Mouse (Mus musculus): ENCODE results near the gene Cyp4f16. TPM values are rescaled to one million over a fixed set of nuclear protein-coding genes. Genes with fewer than 3 reads are reported as not detected.
"Not testable (repeated sequence)": the region's sequence is repeated elsewhere in the genome, so short reads cannot be mapped to it uniquely, and the experiment has no call there.

Cyp4f16 gene
- polyA plus RNA-seq, 1 experiment: 21.8 TPM

GRCm38 (mm10) chr17:32528408-32529337 lies 7.7 kb upstream of the Cyp4f16 start:
- Histone ChIP-seq H3K4me1 (ENCODE audit: control insufficient read depth, insufficient read depth, low read length) (no peaks in the 10 kb centered on the region), H3K27ac (ENCODE audit: insufficient read depth, low read length) (peak overlapping the region; percentile 26; the same call in 1 of the 2 replicates), H3K27me3 (ENCODE audit: control insufficient read depth, insufficient read depth, low read length) (no peaks in the 10 kb centered on the region), H3K4me3 (replicated peaks; ENCODE audit: insufficient read depth, low read depth, low read length) (peak overlapping the region; percentile 64)
- 14% methylated on average over 26 of the region's 26 CpGs for WGBS
- DNase-seq: peak; percentile 94 to 96
- TF ChIP-seq CTCF (IDR thresholded peaks at IDR 0.05; ENCODE audit: borderline replicate concordance, insufficient read depth, low read depth, low read length): peak; percentile 90
- peak; percentile 57; the same call in 1 of the 2 replicates for TF ChIP-seq POLR2A (IDR thresholded peaks at IDR 0.05; ENCODE audit: borderline replicate concordance, insufficient read depth, low read length)

DNA sequence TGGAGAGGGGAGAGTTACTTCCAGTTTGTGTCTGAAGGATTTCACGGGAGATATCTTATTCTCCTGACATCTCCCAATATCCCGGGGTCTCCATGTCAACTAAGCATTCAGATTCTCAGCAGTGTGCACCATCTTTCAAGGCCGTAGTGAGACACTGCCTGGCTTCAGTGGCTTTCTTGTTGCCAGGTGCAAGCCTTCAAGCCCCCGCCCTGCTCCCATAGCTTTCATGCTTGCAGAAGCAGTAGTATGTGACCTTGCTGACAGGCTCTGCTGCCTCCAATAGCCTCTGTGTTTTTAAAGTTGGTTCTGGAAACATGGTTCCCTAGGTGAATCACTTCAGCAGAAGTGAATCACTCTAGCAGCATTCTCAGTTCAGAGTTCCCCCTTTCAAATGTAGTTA lies 4.0 kb upstream of the Cyp4f16 start:
- WGBS: 21% methylated on average over 4 of the region's 4 CpGs
- not testable (repeated sequence) for H3K4me3 ChIP-seq (replicated peaks; ENCODE audit: insufficient read depth, low read depth, low read length); H3K4me1 ChIP-seq (ENCODE audit: control insufficient read depth, insufficient read depth, low read length); H3K27me3 ChIP-seq (ENCODE audit: control insufficient read depth, insufficient read depth, low read length); DNase-seq; H3K27ac ChIP-seq (ENCODE audit: insufficient read depth, low read length)

DNA sequence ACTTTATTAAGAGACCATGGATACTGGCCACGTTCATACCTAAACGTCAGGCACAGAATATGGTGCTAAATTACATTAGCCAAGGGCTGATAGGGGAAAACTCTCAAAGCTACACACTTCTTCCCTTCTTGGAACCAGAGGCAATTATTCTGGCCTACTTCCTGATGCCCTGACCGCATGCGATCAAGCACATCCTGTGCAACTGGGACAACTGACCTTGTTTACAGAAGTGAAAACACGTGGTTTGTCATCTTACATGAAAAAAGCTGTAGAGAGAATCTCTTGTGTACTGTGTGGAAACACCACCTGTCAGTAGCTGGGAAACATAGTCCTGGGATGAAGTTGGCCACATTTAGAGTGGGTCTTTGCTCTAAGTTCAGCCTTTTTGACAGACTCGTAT lies 2.3 kb upstream of the Cyp4f16 start:
- no peak for DNase-seq
- 79% methylated on average over 6 of the region's 6 CpGs for WGBS
- TF ChIP-seq CTCF (IDR thresholded peaks at IDR 0.05; ENCODE audit: borderline replicate concordance, insufficient read depth, low read depth, low read length) (no peak), POLR2A (IDR thresholded peaks at IDR 0.05; ENCODE audit: borderline replicate concordance, insufficient read depth, low read length) (no peak)
- Histone ChIP-seq H3K27me3 (ENCODE audit: control insufficient read depth, insufficient read depth, low read length) (no peaks in the 10 kb centered on the region), H3K27ac (ENCODE audit: insufficient read depth, low read length) (no peak overlapping the region), H3K4me1 (ENCODE audit: control insufficient read depth, insufficient read depth, low read length) (no peaks in the 10 kb centered on the region; the same call in 1 of the 2 replicates), H3K4me3 (replicated peaks; ENCODE audit: insufficient read depth, low read depth, low read length) (no peak overlapping the region)

DNA sequence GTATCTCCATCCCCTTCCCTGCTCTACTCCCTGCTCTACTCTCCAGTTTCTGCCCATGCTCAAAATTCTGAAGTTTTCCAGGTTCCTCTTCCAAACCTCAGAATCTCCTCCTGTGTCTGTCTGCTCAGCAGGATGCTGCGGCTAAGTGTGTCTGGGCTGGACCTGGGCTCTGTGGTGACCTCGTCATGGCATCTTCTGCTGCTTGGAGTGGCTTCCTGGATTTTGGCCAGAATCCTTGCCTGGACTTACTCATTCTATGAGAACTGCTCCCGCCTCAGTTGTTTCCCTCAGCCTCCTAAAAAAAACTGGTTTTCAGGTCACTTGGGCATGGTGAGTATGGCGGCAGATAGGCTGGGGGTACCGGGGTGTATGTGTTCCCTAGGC lies 501 bp downstream of the Cyp4f16 start:
- TF ChIP-seq CTCF (IDR thresholded peaks at IDR 0.05; ENCODE audit: borderline replicate concordance, insufficient read depth, low read depth, low read length) (no peak), POLR2A (IDR thresholded peaks at IDR 0.05; ENCODE audit: borderline replicate concordance, insufficient read depth, low read length) (no peak)
- Histone ChIP-seq H3K27ac (ENCODE audit: insufficient read depth, low read length) (peak overlapping the region; percentile 2; the same call in 1 of the 2 replicates), H3K4me3 (replicated peaks; ENCODE audit: insufficient read depth, low read depth, low read length) (peak overlapping the region; percentile 77), H3K27me3 (ENCODE audit: control insufficient read depth, insufficient read depth, low read length) (no peaks in the 10 kb centered on the region), H3K4me1 (ENCODE audit: control insufficient read depth, insufficient read depth, low read length) (no peaks in the 10 kb centered on the region; the same call in 1 of the 2 replicates)
- peak; percentile 45 to 56 for DNase-seq
- WGBS: 29% methylated on average over 5 of the region's 5 CpGs

DNA sequence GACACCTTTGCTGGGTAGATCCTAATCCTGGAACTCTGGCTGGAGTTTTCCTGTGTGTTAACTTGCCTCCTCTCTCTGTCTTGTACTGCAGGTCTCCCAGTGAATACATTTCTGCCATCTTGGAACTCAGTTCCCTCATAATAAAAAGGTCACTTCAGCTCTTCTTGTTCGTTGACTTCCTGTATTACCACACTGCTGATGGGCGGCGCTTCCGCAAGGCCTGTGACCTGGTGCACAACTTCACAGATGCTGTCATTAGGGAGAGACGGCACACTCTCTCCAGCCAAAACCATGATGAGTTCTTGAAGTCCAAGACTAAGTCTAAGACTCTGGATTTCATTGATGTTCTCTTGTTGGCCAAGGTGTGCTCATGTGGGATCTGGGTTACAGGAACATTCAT lies 8.4 kb downstream of the Cyp4f16 start:
- H3K4me3 ChIP-seq (replicated peaks; ENCODE audit: insufficient read depth, low read depth, low read length); H3K27ac ChIP-seq (ENCODE audit: insufficient read depth, low read length); H3K27me3 ChIP-seq (ENCODE audit: control insufficient read depth, insufficient read depth, low read length); DNase-seq; H3K4me1 ChIP-seq (ENCODE audit: control insufficient read depth, insufficient read depth, low read length): not testable (repeated sequence)
- WGBS: 93% methylated on average over 5 of the region's 5 CpGs

DNA sequence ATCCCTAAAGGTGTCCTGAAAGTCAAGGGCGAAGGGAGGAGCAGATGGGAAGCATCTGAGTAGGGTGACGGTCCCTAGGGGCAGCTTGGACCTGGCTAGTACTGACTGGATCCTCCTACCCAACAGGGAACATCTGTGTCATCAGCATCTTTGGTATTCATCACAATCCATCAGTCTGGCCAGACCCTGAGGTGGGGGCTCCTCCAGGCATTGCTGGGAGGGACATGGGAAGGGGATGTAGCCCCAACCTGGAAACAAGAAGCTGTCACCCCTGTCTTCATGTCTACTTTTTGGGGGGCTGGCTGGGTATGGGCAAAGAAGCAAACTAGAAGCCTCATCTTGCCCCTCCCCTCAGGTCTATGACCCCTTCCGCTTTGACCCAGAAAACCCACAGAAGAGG lies 14.0 kb downstream of the Cyp4f16 start:
- not testable (repeated sequence) for H3K4me3 ChIP-seq (replicated peaks; ENCODE audit: insufficient read depth, low read depth, low read length); H3K4me1 ChIP-seq (ENCODE audit: control insufficient read depth, insufficient read depth, low read length); H3K27me3 ChIP-seq (ENCODE audit: control insufficient read depth, insufficient read depth, low read length); DNase-seq; H3K27ac ChIP-seq (ENCODE audit: insufficient read depth, low read length)
- WGBS: 84% methylated on average over 3 of the region's 3 CpGs

- DNase-seq: peak; percentile 89 to 92
- H3K4me3 ChIP-seq (replicated peaks; ENCODE audit: insufficient read depth, low read depth, low read length): peak overlapping the region; percentile 78
- H3K4me1 ChIP-seq (ENCODE audit: control insufficient read depth, insufficient read depth, low read length): no peaks in the 10 kb centered on the region
- peak; percentile 75 for TF ChIP-seq CTCF (IDR thresholded peaks at IDR 0.05; ENCODE audit: borderline replicate concordance, insufficient read depth, low read depth, low read length)
- TF ChIP-seq POLR2A (IDR thresholded peaks at IDR 0.05; ENCODE audit: borderline replicate concordance, insufficient read depth, low read length): peak; percentile 40; the same call in 1 of the 2 replicates
- peak overlapping the region; percentile 2; the same call in 1 of the 2 replicates for H3K27ac ChIP-seq (ENCODE audit: insufficient read depth, low read length)
- no peaks in the 10 kb centered on the region for H3K27me3 ChIP-seq (ENCODE audit: control insufficient read depth, insufficient read depth, low read length)
- 11% methylated on average over 20 of the region's 20 CpGs for WGBS
Observed at GRCm38 (mm10) chr17:32550900-32551770, 14.8 kb downstream of the Cyp4f16 start.

GRCm38 (mm10) chr17:32553016-32553415 lies 16.7 kb downstream of the Cyp4f16 start:
- H3K4me1 ChIP-seq (ENCODE audit: control insufficient read depth, insufficient read depth, low read length); DNase-seq; H3K27ac ChIP-seq (ENCODE audit: insufficient read depth, low read length); H3K4me3 ChIP-seq (replicated peaks; ENCODE audit: insufficient read depth, low read depth, low read length); H3K27me3 ChIP-seq (ENCODE audit: control insufficient read depth, insufficient read depth, low read length): not testable (repeated sequence)
- 57% methylated on average over 1 of the region's 1 CpGs for WGBS

- not testable (repeated sequence) for H3K4me3 ChIP-seq (replicated peaks; ENCODE audit: insufficient read depth, low read depth, low read length); H3K27ac ChIP-seq (ENCODE audit: insufficient read depth, low read length); H3K4me1 ChIP-seq (ENCODE audit: control insufficient read depth, insufficient read depth, low read length); H3K27me3 ChIP-seq (ENCODE audit: control insufficient read depth, insufficient read depth, low read length); DNase-seq
- WGBS: 78% methylated on average over 9 of the region's 9 CpGs
Observed at GRCm38 (mm10) chr17:32554368-32554767, 18.0 kb downstream of the Cyp4f16 start.

DNA sequence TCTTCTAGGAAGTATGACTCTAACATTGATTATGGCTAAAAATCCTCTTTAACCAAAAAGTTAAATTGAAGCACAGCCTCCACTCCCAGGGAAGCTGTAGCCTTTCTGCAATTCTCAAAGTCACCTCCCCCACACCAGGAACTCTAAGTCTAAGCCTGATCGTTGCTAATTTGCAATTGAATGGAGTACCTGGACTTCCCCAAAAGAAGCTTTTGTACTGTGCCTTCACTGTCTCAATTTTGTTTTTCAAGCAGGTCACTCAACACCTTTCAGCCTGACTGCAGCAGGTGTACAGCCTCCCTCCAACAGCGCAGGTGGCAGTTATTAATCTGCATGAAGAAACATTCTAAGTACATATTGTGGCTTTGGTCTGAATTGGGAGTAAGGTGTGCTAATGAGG lies 26.9 kb downstream of the Cyp4f16 start:
- H3K27ac ChIP-seq (ENCODE audit: insufficient read depth, low read length); H3K4me1 ChIP-seq (ENCODE audit: control insufficient read depth, insufficient read depth, low read length); H3K4me3 ChIP-seq (replicated peaks; ENCODE audit: insufficient read depth, low read depth, low read length); H3K27me3 ChIP-seq (ENCODE audit: control insufficient read depth, insufficient read depth, low read length); DNase-seq: not testable (repeated sequence)
- 83% methylated on average over 2 of the region's 2 CpGs for WGBS

DNA sequence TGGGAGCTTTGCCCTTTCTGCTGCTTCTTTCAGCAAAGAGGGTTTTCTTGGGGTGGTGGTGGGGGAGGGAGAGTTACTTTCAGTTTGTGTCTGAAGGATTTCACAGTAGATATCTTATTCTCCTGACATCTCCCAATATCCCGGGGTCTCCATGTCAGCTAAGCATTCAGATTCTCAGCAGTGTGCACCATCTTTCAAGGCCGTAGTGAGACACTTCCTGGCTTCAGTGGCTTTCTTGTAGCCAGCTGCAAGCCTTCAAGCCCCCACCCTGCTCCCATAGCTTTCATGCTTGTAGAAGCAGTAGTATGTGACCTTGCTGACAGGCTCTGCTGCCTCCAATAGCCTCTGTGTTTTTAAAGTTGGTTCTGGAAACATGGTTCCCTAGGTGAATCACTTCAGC lies 36.9 kb downstream of the Cyp4f16 start:
- WGBS: 59% methylated on average over 2 of the region's 2 CpGs
- DNase-seq; H3K4me3 ChIP-seq (replicated peaks; ENCODE audit: insufficient read depth, low read depth, low read length); H3K27me3 ChIP-seq (ENCODE audit: control insufficient read depth, insufficient read depth, low read length); H3K4me1 ChIP-seq (ENCODE audit: control insufficient read depth, insufficient read depth, low read length); H3K27ac ChIP-seq (ENCODE audit: insufficient read depth, low read length): not testable (repeated sequence)

Data from cerebellum, adult 2 months (tissue).